Mouse (Mus musculus) neutrophil, adult 83 days (primary cell): ENCODE measurements around the gene Hacl1. TPM values are rescaled to one million over a fixed set of nuclear protein-coding genes. Genes with fewer than 3 reads are reported as not detected.

ENCODE experiments used
- total RNA-seq, 2 experiments: library from RNA; stranded (reverse); gene quantifications; one replicate each; pipeline ENCODE4 v1.2.4; 2023

Gene Hacl1
- total RNA-seq: 1 to 10 TPM; 7.7 to 9.4 TPM

GRCm38 (mm10) chr14:31640890-31641505 lies at the start of gene Hacl1, which contains the start of gene Btd:
Hacl1 (minus strand) TSS chr14:31641286.
Btd (plus strand) TSS chr14:31641028.

GRCm38 (mm10) chr14:31640346-31640889 lies 668 bp downstream of the Hacl1 start, which contains the start of gene Gm49387:
Gm49387 (minus strand) TSS chr14:31640878.

GRCm38 (mm10) chr14:31591243-31591642 lies 49.8 kb downstream of the Hacl1 start, which contains the start of gene Colq:
Colq (minus strand) TSS chr14:31591343.

Other genes starting within 250 kb of the Hacl1 start
- 10 to 100 TPM; 84.9 to 88.2 TPM for gene Sh3bp5, start 205.2 kb downstream of the Hacl1 start, total RNA-seq
- gene Eaf1, start 146.9 kb downstream of the Hacl1 start, total RNA-seq: 10 to 100 TPM; 24.2 to 27.3 TPM
- gene Mettl6, start 146.2 kb downstream of the Hacl1 start, total RNA-seq: 10 to 100 TPM; 36.1 to 42.0 TPM
- gene Colq, start 49.9 kb downstream of the Hacl1 start, total RNA-seq: under 1 TPM in 1 of 2 experiments, not detected in 1; 0.39 TPM
- gene Gm49387, start 408 bp downstream of the Hacl1 start, total RNA-seq: under 1 TPM; 0.53 to 0.61 TPM
- 1 to 10 TPM; 6.8 to 8.5 TPM for gene Btd, start 258 bp downstream of the Hacl1 start, total RNA-seq
- 10 to 100 TPM; 72.5 to 81.7 TPM for gene Ankrd28, start 189.4 kb upstream of the Hacl1 start, total RNA-seq